Mouse (Mus musculus) liver, postnatal 0 days (tissue): ENCODE measurements around the gene Gm21830. TPM values are rescaled to one million over a fixed set of nuclear protein-coding genes. Genes with fewer than 3 reads are reported as not detected.
A peak's percentile ranks its signal among the peaks of the same experiment; 100 is the strongest.
"Not testable (repeated sequence)": the region's sequence is repeated elsewhere in the genome, so short reads cannot be mapped to it uniquely, and the experiment has no call there.

Source experiments
- ATAC-seq: fragments of 200-750 bp; cut with Nextera tagmentation; 2 replicates; pipeline ENCODE4 v1.8.0; 2017; ENCODE audit warnings: mild to moderate bottlenecking, moderate library complexity
- DNase-seq: peaks from one replicate; pipeline ENCODE4 v3.0.0-alpha.2; 2016
- H3K27ac ChIP-seq: fragments of 300-500 bp; sonication (generic); 2 replicates; pipeline ENCODE4 v1.5.1; 2014; ENCODE audit warnings: antibody characterized with exemption, moderate library complexity, mild to moderate bottlenecking, low read depth
- H3K27me3 ChIP-seq: fragments of 300-500 bp; sonication (generic); 2 replicates; pipeline ENCODE4 v1.6.1; 2014; ENCODE audit warnings: low read length, control low read depth, mixed read lengths; ENCODE audit not compliant: insufficient read depth
- H3K36me3 ChIP-seq: fragments of 300-500 bp; sonication (generic); replicated peaks from 2 replicates; pipeline ENCODE4 v1.6.1; 2014; ENCODE audit warnings: mild to moderate bottlenecking, control low read depth, low read length, moderate library complexity, mixed read lengths; ENCODE audit not compliant: insufficient read depth
- H3K4me1 ChIP-seq: fragments of 300-500 bp; sonication (generic); 2 replicates; pipeline ENCODE4 v1.6.1; 2014; ENCODE audit warnings: antibody characterized with exemption, mild to moderate bottlenecking, control low read depth; ENCODE audit not compliant: insufficient read depth
- H3K4me2 ChIP-seq: fragments of 300-500 bp; sonication (generic); 2 replicates; pipeline ENCODE4 v1.6.1; 2014; ENCODE audit warnings: low read depth, mild to moderate bottlenecking, low read length, moderate library complexity, mixed read lengths
- H3K4me3 ChIP-seq: fragments of 300-500 bp; sonication (generic); 2 replicates; pipeline ENCODE4 v1.5.1; 2014; ENCODE audit warnings: low read depth, low read length
- H3K9ac ChIP-seq: fragments of 300-500 bp; sonication (generic); replicated peaks from 2 replicates; pipeline ENCODE4 v1.6.1; 2014; ENCODE audit warnings: mild to moderate bottlenecking, moderate library complexity
- H3K9me3 ChIP-seq: fragments of 300-500 bp; sonication (generic); 2 replicates; pipeline ENCODE4 v1.6.1; 2016; ENCODE audit warnings: mild to moderate bottlenecking, control low read depth, low read length, mixed read lengths
- CTCF ChIP-seq: sonication (generic); IDR thresholded peaks from 2 replicates; pipeline ENCODE4 v1.5.1; 2016; ENCODE audit warnings: antibody characterized with exemption, low read depth
- EP300 ChIP-seq: IDR thresholded peaks from 2 replicates; pipeline ENCODE4 v1.6.1; 2016; ENCODE audit warnings: antibody characterized with exemption, low read depth, mild to moderate bottlenecking
- WGBS: fragments of 180-500 bp; shearing (Covaris S2); extraction: QIAGEN DNeasy Blood & Tissue Kit; methylation state at CpG from one replicate; pipeline ENCODE4 v1.1.7; 2014; ENCODE audit not compliant: insufficient replicate concordance; 5-methylcytosine and 5-hydroxymethylcytosine counted together
- polyA plus RNA-seq: library from polyadenylated mRNA; unstranded; fragments of >200 nt; fragmentation: Nextera tagmentation; extraction: Ambion mirVana; gene quantifications from 2 replicates; pipeline ENCODE4 v1.2.1, GENCODE M21; 2015

The Gm21830 gene
- polyA plus RNA-seq: not detected in 2 replicates

DNA sequence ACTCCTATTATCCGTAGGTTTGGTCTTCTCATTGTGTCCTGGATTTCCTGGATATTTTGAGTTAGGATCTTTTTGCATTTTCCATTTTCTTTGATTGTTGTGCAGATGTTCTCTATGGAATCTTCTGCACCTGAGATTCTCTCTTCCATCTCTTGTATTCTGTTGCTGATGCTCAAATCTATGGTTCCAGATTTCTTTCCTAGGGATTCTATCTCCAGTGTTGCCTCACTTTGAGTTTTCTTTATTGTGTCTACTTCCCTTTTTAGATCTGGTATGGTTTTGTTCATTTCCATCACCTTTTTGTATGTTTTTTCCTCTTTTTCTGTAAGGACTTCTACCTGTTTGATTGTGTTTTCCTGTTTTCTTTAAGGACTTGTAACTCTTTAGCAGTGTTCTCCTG is at the start of gene Gm21830:
Gene Gm21830 (plus strand): TSS at position 301 of the 400 bp plus-strand sequence.
- not testable (repeated sequence) for H3K4me1 ChIP-seq, H3K36me3 ChIP-seq, H3K9ac ChIP-seq, H3K9me3 ChIP-seq, H3K4me3 ChIP-seq, DNase-seq, H3K4me2 ChIP-seq, H3K27me3 ChIP-seq, H3K27ac ChIP-seq, ATAC-seq
- no CpG with 5 or more reads among the region's 1 CpGs for WGBS

DNA sequence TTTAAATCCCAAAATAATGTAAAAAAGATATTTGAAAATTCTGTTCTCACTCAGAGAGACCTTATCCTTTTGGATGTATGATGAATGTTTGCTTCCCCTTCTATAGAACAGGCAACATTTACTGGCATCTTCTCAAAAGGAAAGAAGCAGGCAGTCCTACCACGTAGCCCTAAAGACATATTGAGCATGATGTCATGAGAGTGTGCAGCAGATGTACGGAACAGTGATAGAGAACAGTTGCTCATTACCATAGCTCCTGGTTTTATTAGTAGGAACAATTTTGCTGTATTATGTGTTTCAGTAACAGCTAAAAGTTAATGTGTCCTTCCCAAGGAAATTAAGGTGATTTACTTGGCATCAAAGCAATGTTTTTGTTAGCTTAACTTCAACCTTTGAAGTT is 49.0 kb upstream of the Gm21830 start:
- Histone ChIP-seq H3K4me2 (no peak overlapping the region), H3K27me3 (no peaks in the 10 kb centered on the region), H3K36me3 (no peaks in the 10 kb centered on the region), H3K9ac (no peak overlapping the region), H3K4me3 (no peak overlapping the region), H3K9me3 (no peaks in the 10 kb centered on the region), H3K4me1 (no peaks in the 10 kb centered on the region), H3K27ac (no peak overlapping the region)
- TF ChIP-seq EP300 (no peak), CTCF (no peak)
- ATAC-seq: no peak
- DNase-seq: no peak
- WGBS: 71% methylated on average over 2 of the region's 2 CpGs

DNA sequence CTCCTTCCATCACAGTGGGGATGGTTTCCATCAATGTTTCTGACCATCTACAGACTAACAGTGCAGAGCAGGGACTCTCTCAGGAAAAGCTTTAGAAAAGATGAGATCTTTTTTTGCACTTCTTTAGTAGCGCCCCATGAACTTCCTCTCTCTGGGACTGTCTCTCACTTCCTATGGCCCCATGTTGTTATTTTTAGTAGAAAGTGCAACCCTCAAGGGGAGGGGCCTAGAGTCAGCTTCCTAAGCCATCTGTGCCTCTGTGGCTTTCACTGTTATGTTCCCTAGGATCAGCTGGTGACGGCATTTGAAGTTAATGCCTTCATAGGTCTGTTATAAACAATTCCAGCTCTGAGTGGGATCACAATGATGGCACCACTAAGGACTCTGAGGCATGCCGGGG is 35.0 kb upstream of the Gm21830 start:
- H3K9ac ChIP-seq: no peak overlapping the region
- no peak for TF ChIP-seq CTCF
- TF ChIP-seq EP300: no peak
- no peaks in the 10 kb centered on the region for H3K4me1 ChIP-seq
- H3K4me3 ChIP-seq: no peak overlapping the region
- ATAC-seq: peak; percentile 40; the same call in 1 of the 2 replicates
- no peak for DNase-seq
- H3K27ac ChIP-seq: no peak overlapping the region
- no peaks in the 10 kb centered on the region for H3K9me3 ChIP-seq
- no peak overlapping the region for H3K4me2 ChIP-seq
- no peaks in the 10 kb centered on the region for H3K27me3 ChIP-seq
- H3K36me3 ChIP-seq: no peaks in the 10 kb centered on the region
- 42% methylated on average over 3 of the region's 3 CpGs for WGBS

DNA sequence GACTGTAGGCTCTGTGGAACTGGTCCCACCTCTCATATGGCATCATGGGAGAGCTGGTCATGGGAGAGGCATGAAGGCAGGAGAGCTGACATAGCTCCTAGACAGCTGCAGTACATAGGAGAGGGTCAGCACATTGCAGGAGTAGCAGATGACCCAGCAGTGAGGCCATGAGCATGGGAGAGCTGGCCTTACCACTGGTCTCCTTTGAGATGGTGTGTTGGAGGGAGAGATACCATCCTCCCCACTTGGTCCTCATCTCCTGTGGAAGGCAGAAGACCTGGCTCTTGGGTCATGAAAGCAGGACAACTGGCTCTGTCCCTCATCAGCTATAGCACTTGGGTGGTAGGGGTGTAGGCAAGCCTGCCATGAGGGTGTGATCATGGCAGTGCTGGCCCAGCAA is 7.3 kb downstream of the Gm21830 start:
- no peaks in the 10 kb centered on the region for H3K4me1 ChIP-seq
- H3K4me3 ChIP-seq: no peak overlapping the region
- no peak overlapping the region for H3K4me2 ChIP-seq
- TF ChIP-seq CTCF (no peak), EP300 (no peak)
- H3K36me3 ChIP-seq: no peaks in the 10 kb centered on the region
- ATAC-seq (no peak), DNase-seq (no peak)
- no peak overlapping the region for H3K27ac ChIP-seq
- no peaks in the 10 kb centered on the region for H3K9me3 ChIP-seq
- no peak overlapping the region for H3K9ac ChIP-seq
- no peaks in the 10 kb centered on the region for H3K27me3 ChIP-seq

DNA sequence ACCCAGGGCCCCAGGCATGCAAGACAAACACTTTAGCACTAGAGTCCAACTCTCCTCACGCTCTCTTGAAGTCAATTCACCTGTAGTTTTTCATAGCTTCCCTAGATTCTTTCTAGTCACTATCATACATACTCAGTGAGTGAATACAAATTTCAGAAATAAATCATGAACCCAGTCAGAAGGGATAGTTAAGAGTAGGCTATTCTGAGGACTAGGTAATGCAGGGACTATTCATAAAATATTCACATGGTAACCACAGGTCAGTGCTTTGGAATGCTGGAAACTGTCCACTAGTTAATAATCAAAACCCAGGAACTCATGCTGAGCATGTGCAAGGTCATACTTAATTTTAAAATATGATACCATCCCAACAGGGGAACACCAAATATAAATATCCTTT is 9.3 kb downstream of the Gm21830 start:
- Histone ChIP-seq H3K27me3 (no peaks in the 10 kb centered on the region), H3K36me3 (no peaks in the 10 kb centered on the region), H3K27ac (no peak overlapping the region), H3K4me3 (no peak overlapping the region), H3K9ac (no peak overlapping the region), H3K4me2 (no peak overlapping the region), H3K9me3 (no peaks in the 10 kb centered on the region), H3K4me1 (no peaks in the 10 kb centered on the region)
- DNase-seq (no peak), ATAC-seq (no peak)
- no peak for TF ChIP-seq EP300
- no peak for TF ChIP-seq CTCF
- 61% methylated on average over 1 of the region's 1 CpGs for WGBS

DNA sequence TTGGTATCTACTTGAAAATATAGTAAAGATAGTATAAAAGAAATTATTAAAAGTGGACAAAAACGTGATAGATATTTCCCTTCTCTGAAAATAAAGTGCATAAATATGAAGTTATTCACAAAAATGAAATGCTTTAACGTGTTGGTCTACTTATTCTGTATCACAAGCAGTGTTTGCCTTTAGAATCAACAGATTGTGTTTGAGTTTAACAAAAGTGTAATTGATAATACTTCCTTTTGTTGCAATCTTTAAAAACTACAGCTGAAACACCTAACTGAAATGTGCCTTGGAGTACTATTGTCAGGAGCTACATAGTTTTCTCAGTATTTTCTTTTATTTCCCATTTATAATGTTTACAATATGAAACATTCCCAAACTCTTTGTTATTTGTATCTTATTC is 19.6 kb downstream of the Gm21830 start, which contains the start of gene Gm26727:
Gene Gm26727 (minus strand): TSS at position 101 of the 400 bp plus-strand sequence.
- TF ChIP-seq CTCF: no peak
- H3K4me3 ChIP-seq: no peak within 1 kb of the TSS
- H3K27me3 ChIP-seq: no peaks in the 10 kb centered on the region
- no peak for DNase-seq
- no peak within 1 kb of the TSS for H3K9ac ChIP-seq
- no peak within 1 kb of the TSS for H3K4me2 ChIP-seq
- no peaks in the 10 kb centered on the region for H3K4me1 ChIP-seq
- no peak for ATAC-seq
- no peaks in the 10 kb centered on the region for H3K36me3 ChIP-seq
- WGBS: 52% methylated on average over 2 of the region's 2 CpGs
- no peak within 1 kb of the TSS for H3K27ac ChIP-seq
- no peaks in the 10 kb centered on the region for H3K9me3 ChIP-seq

DNA sequence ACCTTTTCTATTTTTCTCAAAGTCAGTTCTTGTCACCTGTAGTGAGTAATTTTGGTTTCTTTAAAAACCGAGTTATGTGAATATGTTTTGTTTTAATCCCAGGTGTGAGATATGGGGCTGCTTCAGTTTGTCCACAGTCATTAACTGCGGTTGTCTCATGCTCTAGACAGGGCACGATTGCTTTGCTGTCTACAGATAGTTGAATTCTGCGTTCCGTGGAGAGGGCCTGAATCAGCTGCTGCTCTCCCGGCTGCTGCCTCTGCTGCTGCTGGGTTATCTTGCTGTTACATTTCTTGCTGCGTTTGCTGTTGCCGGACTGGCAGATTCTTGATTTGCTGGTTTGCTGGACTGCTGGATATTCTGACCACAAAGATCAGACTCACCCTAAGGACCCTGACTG is 24.8 kb downstream of the Gm21830 start:
- Histone ChIP-seq H3K4me3 (no peak overlapping the region), H3K27ac (no peak overlapping the region), H3K36me3 (no peaks in the 10 kb centered on the region), H3K4me1 (no peaks in the 10 kb centered on the region), H3K9me3 (no peaks in the 10 kb centered on the region), H3K9ac (no peak overlapping the region), H3K27me3 (no peaks in the 10 kb centered on the region), H3K4me2 (no peak overlapping the region)
- DNase-seq (no peak), ATAC-seq (no peak)
- 56% methylated on average over 8 of the region's 8 CpGs for WGBS
- no peak for TF ChIP-seq EP300
- TF ChIP-seq CTCF: no peak
